Mouse (Mus musculus) intestine, postnatal 0 days (tissue): ENCODE data around the gene Pitpnb. TPM values are rescaled to one million over a fixed set of nuclear protein-coding genes. Genes with fewer than 3 reads are reported as not detected.

Experiments
- ATAC-seq: fragments of 200-750 bp; cut with Nextera tagmentation; 2 replicates; pipeline ENCODE4 v1.8.0; 2017; ENCODE audit warnings: mild to moderate bottlenecking, moderate TSS enrichment, moderate library complexity
- H3K27ac ChIP-seq: fragments of 300-500 bp; sonication (generic); 2 replicates; pipeline ENCODE4 v1.5.1; 2014; ENCODE audit warnings: mild to moderate bottlenecking, low read depth, low read length, moderate library complexity
- H3K27me3 ChIP-seq: fragments of 300-500 bp; sonication (generic); replicated peaks from 2 replicates; pipeline ENCODE4 v1.6.1; 2014; ENCODE audit warnings: low read length, mixed read lengths; ENCODE audit not compliant: control insufficient read depth, insufficient read depth
- H3K36me3 ChIP-seq: fragments of 300-500 bp; sonication (generic); 2 replicates; pipeline ENCODE4 v1.6.1; 2014; ENCODE audit warnings: mild to moderate bottlenecking, moderate library complexity; ENCODE audit not compliant: control insufficient read depth, insufficient read depth
- H3K4me1 ChIP-seq: fragments of 300-500 bp; sonication (generic); replicated peaks from 2 replicates; pipeline ENCODE4 v1.6.1; 2014; ENCODE audit warnings: antibody characterized with exemption, low read length, mixed read lengths; ENCODE audit not compliant: control insufficient read depth, insufficient read depth
- H3K4me2 ChIP-seq: fragments of 300-500 bp; sonication (generic); replicated peaks from 2 replicates; pipeline ENCODE4 v1.6.1; 2014; ENCODE audit warnings: low read depth, mild to moderate bottlenecking, moderate library complexity
- H3K4me3 ChIP-seq: fragments of 300-500 bp; sonication (generic); 2 replicates; pipeline ENCODE4 v1.5.1; 2014; ENCODE audit warnings: low read depth, low read length
- H3K9ac ChIP-seq: fragments of 300-500 bp; sonication (generic); 2 replicates; pipeline ENCODE4 v1.6.1; 2014; ENCODE audit warnings: mild to moderate bottlenecking, low read depth, low read length
- H3K9me3 ChIP-seq: fragments of 300-500 bp; sonication (generic); 2 replicates; pipeline ENCODE4 v1.6.1; 2016; ENCODE audit warnings: mixed run types; ENCODE audit not compliant: control insufficient read depth
- CTCF ChIP-seq: sonication (generic); IDR thresholded peaks from 2 replicates; pipeline ENCODE4 v1.5.1; 2016; ENCODE audit warnings: low read depth, mild to moderate bottlenecking, control low read depth, antibody characterized with exemption, moderate library complexity
- WGBS: fragments of 180-500 bp; shearing (Covaris S2); extraction: QIAGEN DNeasy Blood & Tissue Kit; methylation state at CpG from one replicate; pipeline ENCODE4 v1.1.7; 2014; 5-methylcytosine and 5-hydroxymethylcytosine counted together
- polyA plus RNA-seq: library from polyadenylated mRNA; unstranded; fragments of >200 nt; fragmentation: Nextera tagmentation; extraction: Ambion mirVana; gene quantifications from 2 replicates; pipeline ENCODE4 v1.2.1, GENCODE M21; 2015

Pitpnb gene
- polyA plus RNA-seq, 1 experiment from 2014 or later, result 42.9 TPM

DNA sequence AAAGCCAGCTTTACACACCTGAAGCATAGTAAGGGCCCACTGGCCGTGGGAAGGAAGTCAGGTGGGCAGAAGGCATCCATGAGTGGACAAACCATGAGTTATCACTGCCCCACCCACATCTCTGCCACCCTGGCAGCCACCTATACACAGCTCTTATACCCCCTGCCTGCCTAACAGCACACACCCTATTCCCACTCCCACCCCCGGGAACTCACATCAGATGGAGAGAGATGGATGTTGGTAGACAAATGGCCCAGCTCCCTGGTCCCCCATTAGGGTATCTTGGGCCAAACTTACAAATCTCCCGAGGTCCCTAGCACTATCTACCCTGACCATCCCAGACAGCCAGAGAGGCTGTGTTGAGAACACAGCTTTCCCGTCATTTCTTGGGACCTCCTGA is 68.7 kb downstream of the Pitpnb start:
- H3K4me3 ChIP-seq, result no peak overlapping the region
- no peak for TF ChIP-seq CTCF
- no peaks in the 10 kb centered on the region for H3K36me3 ChIP-seq
- H3K9me3 ChIP-seq, result no peaks in the 10 kb centered on the region
- no peak overlapping the region for H3K9ac ChIP-seq
- no peak for ATAC-seq
- no peak overlapping the region for H3K4me2 ChIP-seq
- H3K27ac ChIP-seq, result no peak overlapping the region
- H3K27me3 ChIP-seq, result no peaks in the 10 kb centered on the region
- 77% methylated on average over 4 of the region's 4 CpGs for WGBS
- H3K4me1 ChIP-seq, result peaks cover 5% of the 10 kb centered on the region; the same call in 1 of the 2 replicates

DNA sequence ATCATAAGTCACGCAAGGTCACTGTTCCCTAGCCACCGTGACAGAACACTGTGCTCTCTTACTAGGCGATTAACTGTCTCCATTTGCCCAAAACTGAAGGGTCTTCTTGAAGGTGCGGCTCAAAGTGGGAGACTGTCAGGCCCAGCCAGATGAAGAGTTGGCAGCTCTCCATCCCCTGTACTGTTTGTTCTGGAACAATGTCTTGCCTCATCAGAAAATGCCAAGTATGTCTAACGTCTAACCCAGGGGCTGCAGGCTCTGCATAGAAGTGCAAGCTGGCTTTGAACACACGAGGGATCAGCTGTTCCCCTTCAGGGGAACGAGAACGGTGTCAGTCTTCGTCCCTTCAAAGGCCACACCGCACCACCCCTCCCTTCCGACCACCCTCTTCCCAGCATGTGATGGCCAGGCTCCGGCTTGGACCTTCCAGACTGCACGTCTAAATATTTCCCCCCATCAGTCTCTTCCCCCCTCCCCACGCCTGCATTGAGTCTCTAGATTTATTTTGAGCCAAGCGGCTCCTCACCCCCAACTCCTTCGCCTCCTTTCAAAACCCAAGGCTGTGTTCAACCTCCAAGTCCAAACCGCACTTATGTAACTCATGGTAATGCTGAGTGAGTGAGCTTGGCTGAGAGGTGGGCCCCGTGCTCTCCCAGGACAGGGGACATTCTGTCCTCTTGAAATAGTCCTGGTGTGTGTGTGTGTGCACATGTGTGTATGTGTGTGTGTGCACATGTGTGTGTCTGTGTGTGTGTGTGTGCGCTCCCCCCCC is 71.5 kb downstream of the Pitpnb start:
- no peak overlapping the region for H3K4me2 ChIP-seq
- H3K4me3 ChIP-seq, result no peak overlapping the region
- no peak overlapping the region for H3K9ac ChIP-seq
- no peaks in the 10 kb centered on the region for H3K27me3 ChIP-seq
- no peaks in the 10 kb centered on the region for H3K4me1 ChIP-seq
- ATAC-seq, result no peak
- H3K27ac ChIP-seq, result no peak overlapping the region
- no peak for TF ChIP-seq CTCF
- no peaks in the 10 kb centered on the region for H3K36me3 ChIP-seq
- 70% methylated on average over 19 of the region's 19 CpGs for WGBS
- H3K9me3 ChIP-seq, result no peaks in the 10 kb centered on the region

DNA sequence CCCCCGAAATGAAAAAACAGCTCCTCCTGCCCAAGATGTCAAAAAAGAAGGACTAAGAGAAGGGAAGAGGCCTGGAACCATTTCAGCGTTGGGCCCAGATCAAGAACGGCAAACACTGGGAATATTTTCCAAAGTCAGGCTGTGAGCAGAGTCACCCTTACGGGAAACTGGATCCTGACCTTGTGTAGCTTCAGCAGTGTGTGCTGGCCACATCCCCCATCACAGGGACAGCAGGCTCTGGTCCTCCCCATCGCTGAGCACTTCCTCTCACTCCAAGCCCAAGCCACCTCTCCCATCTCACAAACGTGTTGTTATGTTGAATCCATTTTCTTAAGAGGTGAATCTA is 72.1 kb downstream of the Pitpnb start:
- no peaks in the 10 kb centered on the region for H3K27me3 ChIP-seq
- H3K36me3 ChIP-seq, result no peaks in the 10 kb centered on the region
- no peaks in the 10 kb centered on the region for H3K9me3 ChIP-seq
- H3K4me2 ChIP-seq, result no peak overlapping the region
- no peak overlapping the region for H3K4me3 ChIP-seq
- 83% methylated on average over 6 of the region's 6 CpGs for WGBS
- no peaks in the 10 kb centered on the region for H3K4me1 ChIP-seq
- no peak for ATAC-seq
- H3K9ac ChIP-seq, result no peak overlapping the region
- TF ChIP-seq CTCF, result no peak
- no peak overlapping the region for H3K27ac ChIP-seq

DNA sequence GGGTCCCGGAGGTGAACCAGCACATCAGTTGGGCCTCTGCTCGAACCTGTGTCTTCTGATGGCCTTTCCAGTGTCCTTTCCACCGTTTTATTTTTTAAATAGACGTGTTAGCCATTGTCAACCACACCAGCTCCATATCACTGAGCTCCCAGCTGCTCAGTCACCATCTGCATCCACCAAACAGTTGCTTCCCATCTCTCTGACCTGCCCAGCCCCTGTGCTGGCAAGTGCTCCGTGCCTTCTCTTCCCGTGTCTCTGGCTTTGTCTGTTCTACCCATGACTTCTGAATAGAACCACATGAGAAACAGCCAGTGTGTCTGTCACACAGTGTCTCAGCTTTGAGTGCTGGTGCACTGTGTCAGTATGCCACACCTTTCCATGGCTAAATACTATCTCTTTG is 74.2 kb downstream of the Pitpnb start:
- 81% methylated on average over 6 of the region's 6 CpGs for WGBS
- Histone ChIP-seq H3K4me2 (no peak overlapping the region), H3K36me3 (no peaks in the 10 kb centered on the region), H3K4me1 (no peaks in the 10 kb centered on the region), H3K4me3 (no peak overlapping the region), H3K27me3 (no peaks in the 10 kb centered on the region), H3K27ac (no peak overlapping the region), H3K9me3 (no peaks in the 10 kb centered on the region), H3K9ac (no peak overlapping the region)
- no peak for ATAC-seq
- no peak for TF ChIP-seq CTCF

DNA sequence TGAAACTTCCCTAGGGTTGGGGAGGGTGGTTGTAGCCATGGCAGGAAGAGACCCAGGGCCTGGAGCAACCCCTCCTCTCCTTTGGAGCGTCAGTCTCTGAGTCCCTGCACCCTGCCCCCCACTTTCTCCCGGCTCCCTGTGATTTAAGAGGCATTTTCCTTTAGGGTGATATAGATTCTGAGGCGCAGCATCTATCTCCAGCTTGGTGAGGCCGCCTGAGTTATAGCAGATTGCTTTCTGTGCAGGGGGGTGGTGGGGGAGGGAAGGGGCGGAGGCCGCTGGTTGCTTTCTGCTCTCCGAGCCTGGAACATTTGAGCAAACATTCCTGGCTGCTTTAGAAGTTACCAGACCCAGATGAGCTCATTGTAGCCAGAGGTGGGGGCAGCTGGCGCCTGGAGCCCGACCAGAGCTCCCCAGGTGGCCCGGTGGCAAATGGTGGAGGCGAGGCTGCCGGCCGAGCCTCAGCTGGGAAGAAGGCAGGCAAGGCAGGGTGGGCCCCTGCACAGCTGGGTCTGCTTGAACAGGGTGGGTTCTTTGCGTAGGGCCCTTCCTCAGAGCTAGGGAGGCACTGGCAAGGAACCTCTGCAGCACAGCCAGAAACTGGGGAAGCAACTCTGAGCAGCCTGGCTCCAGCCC is 78.0 kb downstream of the Pitpnb start:
- Histone ChIP-seq H3K27me3 (no peaks in the 10 kb centered on the region; the same call in 1 of the 2 replicates), H3K27ac (no peak overlapping the region), H3K36me3 (no peaks in the 10 kb centered on the region), H3K9me3 (no peaks in the 10 kb centered on the region), H3K4me3 (no peak overlapping the region), H3K4me2 (no peak overlapping the region), H3K4me1 (no peaks in the 10 kb centered on the region), H3K9ac (no peak overlapping the region)
- 12% methylated on average over 14 of the region's 14 CpGs for WGBS
- TF ChIP-seq CTCF, result no peak
- no peak for ATAC-seq

DNA sequence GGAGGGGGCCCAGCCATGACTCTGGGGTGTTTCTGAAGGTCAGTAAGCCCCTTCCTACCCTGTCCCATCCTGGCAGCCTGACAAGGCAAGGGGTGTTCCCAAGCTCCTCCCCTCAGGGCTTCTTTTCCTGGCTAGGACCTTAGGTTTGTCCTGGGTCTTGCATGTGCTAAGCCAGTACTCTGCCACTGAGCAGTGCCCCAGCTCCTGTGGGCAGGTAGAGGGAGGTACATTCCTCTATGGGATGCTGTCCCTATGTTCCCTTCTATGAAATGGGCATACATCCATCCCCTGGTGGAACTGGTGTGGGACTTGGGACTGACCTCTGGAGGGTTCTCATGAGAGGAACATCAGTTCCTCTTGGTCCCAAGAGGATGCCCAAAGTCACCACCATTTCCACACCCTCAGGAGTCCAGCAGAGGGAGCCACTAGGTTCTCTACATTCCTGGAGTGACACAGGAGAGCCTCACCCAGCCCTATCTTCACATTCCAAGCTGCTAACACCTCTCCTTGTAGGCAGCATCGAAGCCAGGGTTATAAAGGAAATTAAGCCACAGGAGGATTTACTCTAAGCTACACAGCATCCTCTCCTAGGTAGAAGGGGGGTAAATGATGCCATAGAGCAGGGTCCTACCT is 79.0 kb downstream of the Pitpnb start:
- H3K9ac ChIP-seq, result no peak overlapping the region
- H3K4me2 ChIP-seq, result no peak overlapping the region
- no peaks in the 10 kb centered on the region for H3K36me3 ChIP-seq
- ATAC-seq, result no peak
- 0% methylated on average over 1 of the region's 1 CpGs for WGBS
- no peaks in the 10 kb centered on the region; the same call in 1 of the 2 replicates for H3K27me3 ChIP-seq
- no peak overlapping the region for H3K4me3 ChIP-seq
- H3K4me1 ChIP-seq, result no peaks in the 10 kb centered on the region
- H3K9me3 ChIP-seq, result no peaks in the 10 kb centered on the region
- peak; percentile 73 for TF ChIP-seq CTCF
- H3K27ac ChIP-seq, result no peak overlapping the region
